Mouse (Mus musculus) CH12.LX (cell line): Measurements from ENCODE around the gene Ppp2r5c. TPM values are rescaled to one million over a fixed set of nuclear protein-coding genes. Genes with fewer than 3 reads are reported as not detected.

Experiments
- DNase-seq: peaks from one replicate; pipeline ENCODE4 v3.0.0-alpha.2; 2013; ENCODE audit errors: extremely low read depth
- H3K27ac ChIP-seq: 2 replicates; pipeline ENCODE4 v1.5.1; 2012; ENCODE audit warnings: low read depth, mild to moderate bottlenecking, control low read depth, moderate library complexity; ENCODE audit not compliant: insufficient read depth
- H3K27me3 ChIP-seq: replicated peaks from 2 replicates; pipeline ENCODE3; 2012; ENCODE audit warnings: inconsistent platforms
- H3K36me3 ChIP-seq, 2 experiments: replicated peaks in 1 of 2; 2 replicates each; pipeline versions ENCODE3 to v1.6.1; 2012; ENCODE audit warnings: inconsistent platforms in 1 of 2, low read length in 1 of 2, mild to moderate bottlenecking in 1 of 2, mixed read lengths in 1 of 2, moderate library complexity in 1 of 2; ENCODE audit not compliant: control insufficient read depth in 1 of 2, insufficient read depth in 1 of 2
- H3K4me1 ChIP-seq, 2 experiments: 2 replicates each; pipeline ENCODE4 v1.6.1; 2012; ENCODE audit warnings: inconsistent platforms in 1 of 2, moderate library complexity in 1 of 2; ENCODE audit not compliant: insufficient read depth in 2 of 2, control insufficient read depth in 1 of 2
- H3K4me2 ChIP-seq: 2 replicates; pipeline ENCODE4 v1.6.1; 2012; ENCODE audit warnings: low read depth, mild to moderate bottlenecking, control low read depth; ENCODE audit not compliant: poor library complexity, insufficient read depth, severe bottlenecking
- H3K4me3 ChIP-seq, 3 experiments: fragments of 150-350 bp in 1 of 3; sonication (generic) in 1 of 3; replicated peaks in 1 of 3; 2 replicates each; pipeline versions ENCODE3 to v1.5.1; 2011 to 2012; ENCODE audit warnings: low read depth in 2 of 3, low read length in 2 of 3, mild to moderate bottlenecking in 2 of 3, moderate library complexity in 2 of 3, control low read depth in 1 of 3, improper control_type of control experiment in 1 of 3, inconsistent platforms in 1 of 3, mixed read lengths in 1 of 3; ENCODE audit not compliant: poor library complexity in 1 of 3
- H3K79me2 ChIP-seq: replicated peaks from 2 replicates; pipeline ENCODE4 v1.6.1; 2012; ENCODE audit warnings: mild to moderate bottlenecking, moderate library complexity; ENCODE audit not compliant: control insufficient read depth, poor library complexity, insufficient read depth, severe bottlenecking; ENCODE audit errors: extremely low read depth
- H3K9ac ChIP-seq: 2 replicates; pipeline ENCODE4 v1.6.1; 2012; ENCODE audit warnings: low read depth, mild to moderate bottlenecking, control low read depth, moderate library complexity; ENCODE audit not compliant: insufficient read depth
- H3K9me3 ChIP-seq: replicated peaks from 2 replicates; pipeline ENCODE3; 2012; ENCODE audit warnings: low read length, inconsistent platforms, mixed read lengths
- BHLHE40 ChIP-seq: IDR thresholded peaks from 2 replicates; pipeline ENCODE4 v1.6.1; 2011; ENCODE audit warnings: mild to moderate bottlenecking, low read depth, low read length, improper control_type of control experiment
- CHD2 ChIP-seq: IDR thresholded peaks from 2 replicates; pipeline ENCODE4 v1.6.1; 2011; ENCODE audit warnings: low read length, improper control_type of control experiment
- E2F4 ChIP-seq: IDR thresholded peaks from 2 replicates; pipeline ENCODE4 v1.6.1; 2011; ENCODE audit warnings: low read depth, low read length, improper control_type of control experiment; ENCODE audit not compliant: insufficient replicate concordance
- ELF1 ChIP-seq: IDR thresholded peaks from 2 replicates; pipeline ENCODE4 v1.6.1; 2014; ENCODE audit warnings: low read depth, mild to moderate bottlenecking, inconsistent platforms, low read length, improper control_type of control experiment
- EP300 ChIP-seq: IDR thresholded peaks from 2 replicates; pipeline ENCODE4 v1.6.1; 2011; ENCODE audit warnings: low read length, improper control_type of control experiment
- ETS1 ChIP-seq: conservative IDR thresholded peaks from 2 replicates; pipeline ENCODE4 v1.6.1; 2012; ENCODE audit warnings: low read depth, mild to moderate bottlenecking, inconsistent platforms, low read length, improper control_type of control experiment, moderate library complexity
- GABPA ChIP-seq: IDR thresholded peaks from 2 replicates; pipeline ENCODE4 v1.6.1; 2012; ENCODE audit warnings: low read depth, low read length, improper control_type of control experiment, inconsistent platforms; ENCODE audit not compliant: insufficient replicate concordance
- HCFC1 ChIP-seq: IDR thresholded peaks from 2 replicates; pipeline ENCODE4 v1.6.1; 2012; ENCODE audit warnings: low read depth, mild to moderate bottlenecking, inconsistent platforms, low read length, improper control_type of control experiment
- JUN ChIP-seq: IDR thresholded peaks from 2 replicates; pipeline ENCODE4 v1.6.1; 2011; ENCODE audit warnings: low read depth, mild to moderate bottlenecking, low read length, improper control_type of control experiment, moderate library complexity; ENCODE audit not compliant: insufficient read depth
- JUND ChIP-seq: conservative IDR thresholded peaks from 2 replicates; pipeline ENCODE4 v1.6.1; 2011; ENCODE audit warnings: low read depth, low read length, improper control_type of control experiment
- MAFK ChIP-seq: IDR thresholded peaks from 2 replicates; pipeline ENCODE4 v1.6.1; 2011; ENCODE audit warnings: low read length, improper control_type of control experiment; ENCODE audit not compliant: insufficient replicate concordance
- MAX ChIP-seq: IDR thresholded peaks from 2 replicates; pipeline ENCODE4 v1.6.1; 2011; ENCODE audit warnings: low read length, improper control_type of control experiment
- MEF2A ChIP-seq: IDR thresholded peaks from 2 replicates; pipeline ENCODE4 v1.6.1; 2014; ENCODE audit warnings: low read depth, mild to moderate bottlenecking, inconsistent platforms, low read length, improper control_type of control experiment, borderline replicate concordance
- POLR2AphosphoS2 ChIP-seq: IDR thresholded peaks from 2 replicates; pipeline ENCODE4 v1.6.1; 2011; ENCODE audit warnings: low read depth, low read length, improper control_type of control experiment
- RCOR1 ChIP-seq: conservative IDR thresholded peaks from 2 replicates; pipeline ENCODE4 v1.6.1; 2012; ENCODE audit warnings: low read depth, mild to moderate bottlenecking, inconsistent platforms, low read length, improper control_type of control experiment
- SIN3A ChIP-seq: IDR thresholded peaks from 2 replicates; pipeline ENCODE4 v1.6.1; 2012; ENCODE audit warnings: low read length, improper control_type of control experiment, inconsistent platforms
- TBP ChIP-seq: conservative IDR thresholded peaks from 2 replicates; pipeline ENCODE4 v1.6.1; 2011; ENCODE audit warnings: low read depth, low read length, improper control_type of control experiment
- UBTF ChIP-seq: IDR thresholded peaks from 2 replicates; pipeline ENCODE4 v1.6.1; 2012; ENCODE audit warnings: low read depth, mild to moderate bottlenecking, inconsistent platforms, low read length, improper control_type of control experiment, moderate library complexity
- USF2 ChIP-seq: conservative IDR thresholded peaks from 2 replicates; pipeline ENCODE4 v1.6.1; 2011; ENCODE audit warnings: low read depth, low read length, improper control_type of control experiment
- ZC3H11A ChIP-seq: IDR thresholded peaks from 2 replicates; pipeline ENCODE4 v1.6.1; 2012; ENCODE audit warnings: low read depth, mild to moderate bottlenecking, inconsistent platforms, low read length, improper control_type of control experiment
- ZKSCAN1 ChIP-seq: IDR thresholded peaks from 2 replicates; pipeline ENCODE4 v1.6.1; 2012; ENCODE audit warnings: low read depth, inconsistent platforms, low read length, improper control_type of control experiment, borderline replicate concordance
- dilution Hi-C: fragments of 300-500 bp; cut with MboI; formaldehyde crosslinking; loops from 2 replicates; pipeline ENCODE4 v1.14.3; 2020; ENCODE audit warnings: low sequenced_read_pairs; ENCODE audit not compliant: extremely low pct_unique_long_range_greater_than_20kb, extremely low pct_ligation_motif_present
- in situ Hi-C: fragments of 300-500 bp; cut with MboI; formaldehyde crosslinking; loops from 3 replicates; pipeline ENCODE4 v1.14.3; 2019; ENCODE audit warnings: low sequenced_read_pairs, low pct_ligation_motif_present, low pct_unique_long_range_greater_than_20kb, mixed read lengths
- polyA plus RNA-seq: library from polyadenylated mRNA; unstranded; fragments of >175 nt; gene quantifications from 2 replicates; pipeline ENCODE4 v1.2.1, GENCODE M21; 2012; ENCODE audit warnings: low read depth; ENCODE audit not compliant: insufficient read length
- total RNA-seq, 2 experiments: library from RNA; depleted of rRNA; stranded (reverse); fragments of 300-350 nt in 1 of 2; fragments of >200 nt in 1 of 2; gene quantifications; 2 replicates each; pipeline ENCODE4 v1.2.3; 2012 to 2014

Ppp2r5c gene
- total and polyA plus RNA-seq, 3 experiments = 71.6 to 111 (median 97.7) TPM

DNA sequence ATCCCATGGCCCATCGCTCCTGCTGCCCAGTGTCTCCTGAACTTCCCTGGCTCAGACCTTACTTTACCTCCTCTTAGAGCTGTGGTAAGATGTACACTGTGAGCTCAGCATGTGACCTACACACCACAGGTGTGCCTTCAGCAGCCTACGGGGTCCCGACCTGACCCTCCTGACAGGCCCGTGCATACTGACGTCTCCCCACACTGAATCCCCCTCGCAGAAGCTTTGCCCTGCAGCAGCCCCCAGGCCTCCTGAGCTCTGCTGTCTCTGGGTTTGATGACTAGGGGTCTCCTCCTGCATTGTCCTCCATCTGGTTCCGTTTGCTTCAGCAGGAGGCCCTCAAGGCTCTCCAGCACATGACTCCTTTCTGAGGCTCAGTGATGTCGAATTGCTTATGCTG, 31.0 kb downstream of the Ppp2r5c start:
- Histone ChIP-seq H3K27me3 (no peaks in the 10 kb centered on the region), H3K27ac (no peak overlapping the region), H3K4me3 (no peak overlapping the region), H3K9ac (no peak overlapping the region), H3K4me1 (peaks cover 0 to 7% of the 10 kb centered on the region in 2 experiments; a peak in 1 of 4 replicates), H3K4me2 (no peak overlapping the region), H3K9me3 (no peaks in the 10 kb centered on the region), H3K79me2 (no peaks in the 10 kb centered on the region), H3K36me3 (peaks cover 24 to 71% of the 10 kb centered on the region in 2 experiments)
- TF ChIP-seq MAX (no peak), GABPA (no peak), E2F4 (no peak), UBTF (no peak), JUND (no peak), BHLHE40 (no peak), HCFC1 (no peak), CHD2 (no peak), USF2 (no peak), ELF1 (no peak), ZC3H11A (no peak), MEF2A (no peak), JUN (no peak), SIN3A (no peak), POLR2AphosphoS2 (no peak)
- dilution Hi-C loops (no loop called here), in situ Hi-C loops (no loop called here)
- DNase-seq = no peak

DNA sequence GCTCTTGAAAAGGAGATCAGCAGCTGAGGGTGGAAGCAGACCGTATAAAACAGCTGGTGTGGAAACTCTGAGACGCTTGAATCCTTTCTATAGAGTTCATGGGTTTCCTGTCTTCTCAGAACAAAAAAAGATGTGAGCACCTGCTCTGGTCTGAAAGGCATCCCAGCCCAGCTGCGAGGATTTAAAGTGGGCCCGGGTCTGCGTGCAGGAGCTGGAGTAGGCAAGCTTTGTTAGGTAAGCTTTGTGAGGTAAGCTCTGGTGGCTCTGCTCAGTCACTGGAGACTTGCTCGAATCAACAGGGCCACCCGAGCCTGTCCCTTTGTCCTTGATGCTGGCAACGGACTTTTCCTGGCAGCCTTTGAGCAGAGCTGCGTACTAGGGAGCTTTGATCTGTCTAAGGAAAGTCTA, 31.7 kb downstream of the Ppp2r5c start:
- Histone ChIP-seq H3K9me3 (no peaks in the 10 kb centered on the region), H3K27ac (no peak overlapping the region), H3K9ac (no peak overlapping the region), H3K4me1 (peaks cover 0 to 8% of the 10 kb centered on the region in 2 experiments; a peak in 2 of 4 replicates), H3K27me3 (no peaks in the 10 kb centered on the region), H3K79me2 (no peaks in the 10 kb centered on the region), H3K36me3 (peaks cover 28 to 78% of the 10 kb centered on the region in 2 experiments), H3K4me3 (no peak overlapping the region), H3K4me2 (no peak overlapping the region)
- in situ Hi-C loops (no loop called here), dilution Hi-C loops (no loop called here)
- DNase-seq = no peak
- TF ChIP-seq MAX (no peak), ZC3H11A (no peak), MAFK (no peak), JUN (no peak), ELF1 (no peak), ZKSCAN1 (no peak), SIN3A (no peak), UBTF (no peak), JUND (no peak), MEF2A (no peak), TBP (no peak), ETS1 (no peak), RCOR1 (no peak), EP300 (no peak)
